Mouse (Mus musculus) MEL (cell line): ENCODE data around the gene N4bp3. TPM values are rescaled to one million over a fixed set of nuclear protein-coding genes. Genes with fewer than 3 reads are reported as not detected.

ENCODE experiments used
- DNase-seq: peaks from one replicate; pipeline ENCODE4 v3.0.0; 2011; ENCODE audit warnings: low read depth, low spot score
- H3K27ac ChIP-seq: 2 replicates; pipeline ENCODE4 v1.5.1; 2012; ENCODE audit warnings: low read depth, mild to moderate bottlenecking, control low read depth, low read length, moderate library complexity; ENCODE audit not compliant: control insufficient read depth
- H3K27me3 ChIP-seq, 2 experiments: fragments of 150-350 bp in 1 of 2; sonication (generic) in 1 of 2; 2 replicates each; pipeline ENCODE4 v1.6.1; 2012; ENCODE audit warnings: low read length in 2 of 2, mild to moderate bottlenecking in 2 of 2, improper control_type of control experiment in 1 of 2, moderate library complexity in 1 of 2; ENCODE audit not compliant: insufficient read depth in 2 of 2, control insufficient read depth in 1 of 2
- H3K36me3 ChIP-seq, 2 experiments: 2 replicates each; pipeline ENCODE4 v1.6.1; 2012 to 2014; ENCODE audit warnings: low read length in 2 of 2, improper control_type of control experiment in 1 of 2, inconsistent platforms in 1 of 2, mild to moderate bottlenecking in 1 of 2; ENCODE audit not compliant: insufficient read depth in 2 of 2, control insufficient read depth in 1 of 2
- H3K4me1 ChIP-seq, 2 experiments: fragments of 150-350 bp in 1 of 2; sonication (generic) in 1 of 2; 2 replicates each; pipeline ENCODE4 v1.6.1; 2012; ENCODE audit warnings: low read length in 2 of 2, improper control_type of control experiment in 1 of 2, mild to moderate bottlenecking in 1 of 2; ENCODE audit not compliant: insufficient read depth in 2 of 2, control insufficient read depth in 1 of 2
- H3K4me3 ChIP-seq, 2 experiments: fragments of 150-350 bp in 1 of 2; sonication (generic) in 1 of 2; 2 replicates each; pipeline ENCODE4 v1.5.1; 2012; ENCODE audit warnings: low read depth in 2 of 2, low read length in 2 of 2, mild to moderate bottlenecking in 2 of 2, moderate library complexity in 2 of 2, control low read depth in 1 of 2, improper control_type of control experiment in 1 of 2; ENCODE audit not compliant: control insufficient read depth in 1 of 2, insufficient read depth in 1 of 2
- H3K79me2 ChIP-seq: 2 replicates; pipeline ENCODE4 v1.6.1; 2012; ENCODE audit warnings: mild to moderate bottlenecking, low read length, moderate library complexity; ENCODE audit not compliant: control insufficient read depth, poor library complexity, insufficient read depth
- H3K9ac ChIP-seq: 2 replicates; pipeline ENCODE4 v1.6.1; 2012; ENCODE audit warnings: low read depth, mild to moderate bottlenecking, control low read depth, low read length, moderate library complexity; ENCODE audit not compliant: control insufficient read depth, poor library complexity, severe bottlenecking
- H3K9me3 ChIP-seq: fragments of 150-350 bp; sonication (generic); replicated peaks from 2 replicates; pipeline ENCODE4 v1.6.1; 2012; ENCODE audit warnings: mild to moderate bottlenecking, low read length, improper control_type of control experiment, moderate library complexity; ENCODE audit not compliant: insufficient read depth
- CHD1 ChIP-seq: IDR thresholded peaks from 2 replicates; pipeline ENCODE4 v1.6.1; 2012; ENCODE audit warnings: low read depth, mild to moderate bottlenecking, inconsistent platforms, low read length, improper control_type of control experiment
- CHD2 ChIP-seq: IDR thresholded peaks from 2 replicates; pipeline ENCODE4 v1.6.1; 2011; ENCODE audit warnings: low read length, improper control_type of control experiment
- CTCF ChIP-seq, 3 experiments: IDR thresholded peaks in 2 of 3; conservative IDR thresholded peaks in 1 of 3; 2 replicates each; pipeline ENCODE4 v1.5.1; 2011 to 2012; ENCODE audit warnings: low read length in 3 of 3, low read depth in 2 of 3, mild to moderate bottlenecking in 2 of 3, improper control_type of control experiment in 1 of 3, inconsistent platforms in 1 of 3, mixed read lengths in 1 of 3, moderate library complexity in 1 of 3; ENCODE audit not compliant: control insufficient read depth in 1 of 3, insufficient read depth in 1 of 3, poor library complexity in 1 of 3, severe bottlenecking in 1 of 3
- EP300 ChIP-seq, 2 experiments: IDR thresholded peaks; 2 replicates each; pipeline ENCODE4 v1.6.1; 2011; ENCODE audit warnings: improper control_type of control experiment in 2 of 2, low read length in 2 of 2, low read depth in 1 of 2, mild to moderate bottlenecking in 1 of 2
- ETS1 ChIP-seq: IDR thresholded peaks from 2 replicates; pipeline ENCODE4 v1.6.1; 2012; ENCODE audit warnings: low read depth, mild to moderate bottlenecking, inconsistent platforms, low read length, improper control_type of control experiment, moderate library complexity
- JUND ChIP-seq: IDR thresholded peaks from 2 replicates; pipeline ENCODE4 v1.6.1; 2011; ENCODE audit warnings: low read depth, mild to moderate bottlenecking, improper control_type of control experiment, low read length
- KAT2A ChIP-seq: conservative IDR thresholded peaks from 2 replicates; pipeline ENCODE4 v1.6.1; 2012; ENCODE audit warnings: low read depth, low read length, improper control_type of control experiment, inconsistent platforms
- MAX ChIP-seq: IDR thresholded peaks from 2 replicates; pipeline ENCODE4 v1.6.1; 2011; ENCODE audit warnings: low read length, improper control_type of control experiment
- MYB ChIP-seq: IDR thresholded peaks from 2 replicates; pipeline ENCODE4 v1.6.1; 2011; ENCODE audit warnings: mild to moderate bottlenecking, low read depth, low read length, improper control_type of control experiment
- NRF1 ChIP-seq: IDR thresholded peaks from 2 replicates; pipeline ENCODE4 v1.6.1; 2014; ENCODE audit warnings: low read depth, mild to moderate bottlenecking, inconsistent platforms, low read length, improper control_type of control experiment, moderate library complexity; ENCODE audit not compliant: poor library complexity, insufficient read depth, severe bottlenecking
- POLR2AphosphoS2 ChIP-seq: IDR thresholded peaks from 2 replicates; pipeline ENCODE4 v1.6.1; 2011; ENCODE audit warnings: low read length, improper control_type of control experiment
- RAD21 ChIP-seq: IDR thresholded peaks from 2 replicates; pipeline ENCODE4 v1.6.1; 2011; ENCODE audit warnings: mild to moderate bottlenecking, low read depth, low read length, improper control_type of control experiment
- RCOR1 ChIP-seq: IDR thresholded peaks from 2 replicates; pipeline ENCODE4 v1.6.1; 2012; ENCODE audit warnings: low read depth, mild to moderate bottlenecking, inconsistent platforms, low read length, improper control_type of control experiment
- TAL1 ChIP-seq: IDR thresholded peaks from 2 replicates; pipeline ENCODE4 v1.6.1; 2012; ENCODE audit warnings: mild to moderate bottlenecking, inconsistent platforms, low read length, moderate library complexity, mixed read lengths
- UBTF ChIP-seq: IDR thresholded peaks from 2 replicates; pipeline ENCODE4 v1.6.1; 2012; ENCODE audit warnings: low read depth, mild to moderate bottlenecking, inconsistent platforms, low read length, improper control_type of control experiment, moderate library complexity, borderline replicate concordance; ENCODE audit not compliant: insufficient read depth
- ZMIZ1 ChIP-seq: IDR thresholded peaks from 2 replicates; pipeline ENCODE4 v1.6.1; 2012; ENCODE audit warnings: low read depth, mild to moderate bottlenecking, inconsistent platforms, low read length, improper control_type of control experiment, moderate library complexity
- polyA plus RNA-seq, 2 experiments: library from polyadenylated mRNA; stranded (reverse) in 1 of 2; unstranded in 1 of 2; fragments of >175 nt in 1 of 2; fragments of >200 nt in 1 of 2; gene quantifications; 2 replicates each; pipeline versions ENCODE4 v1.2.1 to v1.2.4; 2012; ENCODE audit warnings: low replicate concordance in 2 of 2, low read depth in 1 of 2; ENCODE audit not compliant: insufficient read length in 2 of 2, insufficient read depth in 1 of 2, missing spikeins in 1 of 2
- total RNA-seq: library from RNA; depleted of rRNA; stranded (reverse); fragments of 300-350 nt; gene quantifications from 2 replicates; pipeline ENCODE4 v1.2.3, GENCODE M21; 2012

The N4bp3 gene
- total and polyA plus RNA-seq, 3 experiments = 6.9 to 11.5 TPM; not detected in 1

GRCm38 (mm10) chr11:51621776-51622175 is 28.9 kb downstream of the N4bp3 start:
- no peak for DNase-seq
- peak overlapping the region; percentile 89 for H3K9ac ChIP-seq
- H3K79me2 ChIP-seq = peaks cover 33% of the 10 kb centered on the region
- no peaks in the 10 kb centered on the region for H3K9me3 ChIP-seq
- H3K4me1 ChIP-seq = peaks cover 6 to 38% of the 10 kb centered on the region in 2 experiments; a peak in 3 of 4 replicates
- TF ChIP-seq RCOR1 = no peak
- TF ChIP-seq MYB = no peak
- TF ChIP-seq ETS1 = no peak
- no peak for TF ChIP-seq RAD21
- no peak for TF ChIP-seq CHD2
- no peak for TF ChIP-seq POLR2AphosphoS2
- TF ChIP-seq NRF1 = no peak
- peak overlapping the region in 1 of 2 experiments; percentile 1; a peak in 1 of 4 replicates for H3K4me3 ChIP-seq
- H3K27me3 ChIP-seq = no peaks in the 10 kb centered on the region
- H3K27ac ChIP-seq = no peak overlapping the region
- peaks cover 11 to 43% of the 10 kb centered on the region in 2 experiments for H3K36me3 ChIP-seq

GRCm38 (mm10) chr11:51620084-51620483 is 30.6 kb downstream of the N4bp3 start:
- peak overlapping the region; percentile 78 to 89 for H3K4me3 ChIP-seq
- peaks cover 33% of the 10 kb centered on the region for H3K79me2 ChIP-seq
- DNase-seq = no peak
- peaks cover 11 to 39% of the 10 kb centered on the region in 2 experiments for H3K36me3 ChIP-seq
- H3K4me1 ChIP-seq = peaks cover 8 to 34% of the 10 kb centered on the region in 2 experiments
- H3K9me3 ChIP-seq = no peaks in the 10 kb centered on the region
- TF ChIP-seq JUND = no peak
- no peak for TF ChIP-seq RCOR1
- TF ChIP-seq KAT2A = 0 out of 2 replicates have a peak, but pooled peaks have one; percentile 1
- 0 out of 2 replicates have a peak, but pooled peaks have one; percentile 3 for TF ChIP-seq NRF1
- TF ChIP-seq CTCF (IDR thresholded peaks at IDR 0.05 in 2 of 3, conservative IDR thresholded peaks at IDR 0.05 in 1 of 3; ENCODE audit: control insufficient read depth in 1 of 3, insufficient read depth in 1 of 3, low read depth in 2 of 3, low read length in 3 of 3, poor library complexity in 1 of 3, severe bottlenecking in 1 of 3) = no peak
- no peak for TF ChIP-seq ZMIZ1
- no peak for TF ChIP-seq EP300 (IDR thresholded peaks at IDR 0.05; ENCODE audit: low read depth in 1 of 2, low read length in 2 of 2)
- peak; percentile 95; the same call in 1 of the 2 replicates for TF ChIP-seq CHD1
- no peak for TF ChIP-seq TAL1
- no peak for TF ChIP-seq MAX
- TF ChIP-seq UBTF = no peak
- no peak for TF ChIP-seq MYB
- TF ChIP-seq, all 39 proteins: peak for 3
- H3K9ac ChIP-seq = peak overlapping the region; percentile 89
- H3K27me3 ChIP-seq = no peaks in the 10 kb centered on the region
- peak overlapping the region; percentile 57 for H3K27ac ChIP-seq
